Mouse (Mus musculus): ENCODE results near the gene Il7r.

- TF ChIP-seq POLR2A (IDR thresholded peaks at IDR 0.05; ENCODE audit: control insufficient read depth in 1 of 2, insufficient read depth in 1 of 2, low read depth in 1 of 2, low read length in 2 of 2, poor library complexity in 1 of 2) (no peak), JUND (IDR thresholded peaks at IDR 0.05; ENCODE audit: low read depth, low read length) (no peak), MEF2A (IDR thresholded peaks at IDR 0.05; ENCODE audit: extremely low read depth, insufficient replicate concordance, low read depth, low read length, poor library complexity, severe bottlenecking) (no peak), GATA1 (IDR thresholded peaks at IDR 0.05; ENCODE audit: low read depth, low read length) (no peak), MAX (IDR thresholded peaks at IDR 0.05; ENCODE audit: low read length) (no peak), CTCF (IDR thresholded peaks at IDR 0.05 in 2 of 3, conservative IDR thresholded peaks at IDR 0.05 in 1 of 3; ENCODE audit: control insufficient read depth in 1 of 3, insufficient read depth in 1 of 3, low read depth in 2 of 3, low read length in 3 of 3, poor library complexity in 1 of 3, severe bottlenecking in 1 of 3) (no peak), ZC3H11A (IDR thresholded peaks at IDR 0.05; ENCODE audit: low read depth, low read length) (no peak), MAFK (IDR thresholded peaks at IDR 0.05; ENCODE audit: borderline replicate concordance, low read depth, low read length) (no peak), TAL1 (IDR thresholded peaks at IDR 0.05; ENCODE audit: low read length) (no peak), EP300 (IDR thresholded peaks at IDR 0.05; ENCODE audit: low read depth in 1 of 2, low read length in 2 of 2) (no peak), E2F4 (IDR thresholded peaks at IDR 0.05; ENCODE audit: borderline replicate concordance, low read depth, low read length) (no peak), USF1 (IDR thresholded peaks at IDR 0.05; ENCODE audit: low read depth, low read length) (no peak), NRF1 (IDR thresholded peaks at IDR 0.05; ENCODE audit: insufficient read depth, low read depth, low read length, poor library complexity, severe bottlenecking) (no peak), ZKSCAN1 (IDR thresholded peaks at IDR 0.05; ENCODE audit: low read depth, low read length) (no peak)
These were observed 57.8 kb downstream of the Il7r start for GRCm38 (mm10) chr15:9472167-9472566.
